Mouse (Mus musculus): ENCODE measurements around the gene Ms4a2. TPM values are rescaled to one million over a fixed set of nuclear protein-coding genes. Genes with fewer than 3 reads are reported as not detected.

The Ms4a2 gene
- not detected in 2 replicates for total RNA-seq (2021)
- long read RNA-seq, experiment 1, result 0 reads
- long read RNA-seq, experiment 2, result 0 reads

DNA sequence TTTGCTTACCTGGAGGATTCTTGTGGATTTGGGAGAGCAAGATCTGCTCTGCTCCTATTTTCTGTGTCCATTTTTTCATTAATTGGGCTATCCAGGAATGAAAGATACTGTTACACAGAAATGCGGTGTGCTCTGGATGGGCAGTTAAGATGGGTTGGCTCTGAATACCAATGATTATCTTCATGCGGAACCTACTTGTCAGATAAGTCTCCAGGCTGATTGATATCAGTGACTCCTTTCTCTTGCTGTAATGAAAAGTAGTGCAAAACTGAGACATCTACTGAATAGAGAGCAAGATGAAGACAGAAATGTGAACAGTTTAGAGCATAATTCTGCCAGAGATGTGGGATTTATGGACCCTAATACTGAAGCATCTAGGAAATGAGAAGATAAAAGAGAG lies at the start of gene Ms4a2:
Gene Ms4a2, minus strand, starts transcription at position 169 of the 400 bp plus-strand sequence.
- no peak for DNase-seq

DNA sequence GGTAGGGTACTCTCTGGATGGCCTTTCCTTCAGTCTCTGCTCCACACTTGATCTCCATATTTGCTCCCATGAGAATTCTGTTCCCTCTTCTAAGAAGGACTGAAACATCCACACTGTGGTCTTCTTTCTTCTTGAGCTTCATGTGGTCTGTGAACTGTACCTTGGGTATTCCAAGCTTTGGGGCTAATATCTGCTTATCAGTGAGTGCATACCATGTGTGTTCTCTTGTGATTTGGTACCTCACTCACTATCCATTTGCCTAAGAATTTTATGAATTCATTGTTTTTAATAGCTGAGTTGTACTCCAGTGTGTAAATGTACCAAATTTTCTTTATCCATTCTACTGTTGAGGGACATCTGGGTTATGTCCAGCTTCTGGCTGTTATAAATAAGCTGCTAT lies 38.0 kb upstream of the Ms4a2 start:
- no peak for DNase-seq

GRCm38 (mm10) chr19:11660459-11660858 lies 36.9 kb upstream of the Ms4a2 start, which contains the start of gene Oosp2:
TSS of gene Oosp2 (minus strand) at chr19:11660559.
- DNase-seq, result no peak

DNA sequence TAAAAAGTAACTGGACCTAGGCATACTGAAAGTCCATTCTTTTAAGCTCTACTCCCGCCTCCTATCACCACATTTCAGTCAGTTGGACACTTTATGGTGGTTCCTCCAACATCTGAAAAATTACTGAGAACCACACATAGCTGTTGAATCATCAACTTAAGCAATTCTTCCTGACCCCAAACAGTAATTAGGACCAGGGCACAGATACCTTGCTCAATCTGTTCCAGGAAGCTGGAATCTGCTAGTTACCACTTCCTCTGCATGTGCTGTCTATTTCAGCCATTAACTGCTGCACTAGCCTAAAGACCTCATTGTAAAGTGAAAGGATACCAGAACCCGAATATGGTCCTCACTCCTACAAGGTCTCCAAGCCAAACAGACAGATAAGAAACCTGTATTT lies 35.6 kb upstream of the Ms4a2 start:
- no peak for DNase-seq

DNA sequence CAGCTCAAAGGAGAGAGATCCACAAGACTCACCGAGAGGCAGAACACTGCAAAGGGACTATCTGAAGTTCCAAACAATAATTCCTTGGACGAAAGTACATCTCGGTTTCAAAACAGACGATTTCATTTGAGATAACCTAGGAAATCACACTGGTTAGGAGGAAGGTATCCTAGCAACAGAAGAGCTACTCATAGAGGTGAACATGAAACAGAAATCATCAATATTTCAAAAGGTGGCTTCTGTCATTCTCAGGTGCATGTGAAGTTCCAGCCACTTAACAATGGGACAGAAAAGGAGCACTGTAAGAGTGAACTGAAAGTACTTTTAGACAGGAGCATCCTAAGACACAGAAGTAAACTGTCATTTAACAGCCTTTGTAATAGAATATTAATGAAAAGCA lies 26.0 kb upstream of the Ms4a2 start:
- DNase-seq, result no peak

DNA sequence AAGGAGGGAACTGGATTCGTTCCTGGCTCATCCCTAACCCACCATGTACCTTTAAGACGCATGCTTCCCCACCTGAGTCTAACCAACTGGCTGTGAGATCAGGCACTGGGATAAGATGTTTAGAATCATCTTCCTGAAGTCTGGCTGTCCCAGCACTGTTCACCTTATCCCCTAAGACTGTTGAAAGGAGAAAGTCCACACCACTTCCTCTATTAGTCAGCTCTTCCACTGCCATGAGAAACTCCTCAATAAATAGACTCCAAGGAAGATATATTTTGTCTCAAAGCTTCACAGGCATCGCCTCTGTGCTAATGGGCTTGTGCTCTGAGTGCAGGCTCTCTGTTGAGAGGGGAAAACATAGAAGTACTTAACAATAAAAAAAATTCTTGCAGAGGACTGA lies 22.6 kb upstream of the Ms4a2 start:
- no peak for DNase-seq

GRCm38 (mm10) chr19:11640732-11641131 lies 17.2 kb upstream of the Ms4a2 start, which contains the start of gene Ms4a3:
TSS of gene Ms4a3 (minus strand) at chr19:11640851.
- DNase-seq, result no peak

- DNase-seq, result no peak
Observed at GRCm38 (mm10) chr19:11639038-11639437, 15.5 kb upstream of the Ms4a2 start.

DNA sequence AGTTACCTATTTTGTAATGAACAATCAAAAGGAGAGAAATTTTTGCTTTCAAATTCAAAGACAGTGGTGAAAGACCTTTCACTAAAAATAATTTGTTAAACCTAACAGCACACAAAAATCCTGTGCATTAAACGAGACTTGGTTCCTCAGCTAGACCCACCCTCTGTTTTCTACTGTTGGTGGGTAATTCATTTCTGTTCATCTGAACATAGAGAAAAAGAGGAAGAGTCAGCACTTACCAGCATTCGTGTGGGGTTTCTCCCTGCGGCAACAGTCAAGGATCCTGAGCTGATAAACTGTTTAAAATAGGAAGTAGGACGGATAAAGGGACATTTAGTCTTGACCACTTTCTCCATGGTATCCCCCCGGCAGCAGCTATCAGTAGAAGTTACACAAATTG lies 12.1 kb upstream of the Ms4a2 start:
- DNase-seq, result no peak

GRCm38 (mm10) chr19:11634330-11634729 lies 10.8 kb upstream of the Ms4a2 start:
- DNase-seq, result no peak

- no peak for DNase-seq
Observed at GRCm38 (mm10) chr19:11633732-11634131, 10.2 kb upstream of the Ms4a2 start.

GRCm38 (mm10) chr19:11625231-11625630 lies 1.7 kb upstream of the Ms4a2 start:
- no peak for DNase-seq

DNA sequence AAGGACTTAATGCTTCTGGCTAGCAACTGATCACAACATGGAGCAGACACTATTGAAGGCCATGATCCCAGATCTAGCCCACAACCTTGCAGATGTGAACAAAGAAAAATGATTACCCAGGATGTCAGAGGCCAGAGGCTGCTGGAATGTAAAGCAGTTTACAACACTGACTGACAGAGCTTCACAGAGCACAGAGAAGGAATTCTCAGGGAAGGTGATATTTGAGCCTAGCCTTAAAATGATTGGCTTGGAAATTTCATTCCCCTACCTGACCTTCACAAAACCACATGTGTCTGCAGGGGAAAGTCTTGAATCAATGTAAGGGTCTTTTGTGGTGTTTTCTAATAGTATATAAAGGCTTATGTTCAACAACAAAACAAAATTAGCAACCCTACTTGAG lies 1.3 kb upstream of the Ms4a2 start:
- no peak for DNase-seq

- no peak for DNase-seq
Observed at GRCm38 (mm10) chr19:11617983-11618382, 5.5 kb downstream of the Ms4a2 start.

DNA sequence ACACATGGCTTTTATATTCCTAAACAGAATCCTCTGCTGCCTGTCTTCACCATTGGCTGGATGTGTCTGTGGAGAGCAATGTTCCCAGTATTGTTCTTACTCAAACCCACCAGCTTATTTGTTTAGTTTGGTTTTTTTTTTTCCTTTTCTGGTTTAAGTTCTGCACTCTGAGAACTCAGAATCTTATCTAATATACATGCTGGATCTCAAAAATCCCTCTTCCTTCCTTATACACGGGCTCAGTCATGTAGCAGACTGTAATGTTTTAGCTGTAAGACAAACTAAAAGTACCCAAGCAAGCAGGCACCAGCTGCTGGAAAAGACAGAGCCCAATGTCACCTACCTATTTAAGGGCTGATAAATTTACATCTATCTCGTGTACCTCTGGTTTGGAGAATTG lies 8.7 kb downstream of the Ms4a2 start:
- DNase-seq, result no peak

- DNase-seq, result no peak
Observed at GRCm38 (mm10) chr19:11613776-11614443, 9.6 kb downstream of the Ms4a2 start.

DNA sequence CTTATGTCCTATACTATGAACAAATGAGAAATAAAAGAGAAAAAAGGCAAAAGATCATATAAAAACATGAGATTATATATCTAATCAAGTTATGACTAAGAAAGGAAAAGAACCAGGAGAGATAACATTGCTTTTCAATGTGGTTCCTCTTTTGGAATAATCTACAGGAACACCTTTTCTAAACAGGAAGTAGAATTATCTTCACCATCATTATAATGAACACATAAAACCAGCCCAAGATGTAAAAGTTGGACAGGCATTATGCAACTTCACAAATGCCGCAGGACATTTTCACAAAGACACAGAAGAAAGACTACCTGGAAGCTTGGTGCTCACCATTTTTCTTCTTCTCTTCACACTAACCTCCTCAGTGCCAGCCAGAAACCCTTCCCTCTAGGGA lies 10.4 kb downstream of the Ms4a2 start:
- no peak for DNase-seq

- no peak for DNase-seq
Observed at GRCm38 (mm10) chr19:11612293-11612692, 11.2 kb downstream of the Ms4a2 start.

DNA sequence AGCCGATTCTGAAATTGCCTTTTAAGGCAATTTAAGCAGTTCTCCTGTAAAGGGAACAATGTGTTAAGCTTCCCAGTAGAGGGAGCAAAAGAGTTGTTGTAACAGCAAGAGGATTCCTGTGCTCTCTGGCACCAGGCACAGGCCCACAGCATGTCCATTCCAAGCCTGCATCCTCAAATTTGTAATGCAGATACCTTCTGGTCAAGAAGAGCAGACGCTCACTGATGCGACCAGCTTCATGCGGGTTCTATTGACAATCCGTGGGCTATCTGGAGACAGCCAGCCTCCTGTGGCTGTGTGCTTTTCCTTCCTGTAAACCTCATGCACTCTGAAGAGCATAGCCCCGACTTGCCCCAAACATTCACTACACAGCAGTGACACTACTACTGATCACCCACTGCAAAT lies 12.0 kb downstream of the Ms4a2 start:
- peak; percentile 55 for DNase-seq

DNA sequence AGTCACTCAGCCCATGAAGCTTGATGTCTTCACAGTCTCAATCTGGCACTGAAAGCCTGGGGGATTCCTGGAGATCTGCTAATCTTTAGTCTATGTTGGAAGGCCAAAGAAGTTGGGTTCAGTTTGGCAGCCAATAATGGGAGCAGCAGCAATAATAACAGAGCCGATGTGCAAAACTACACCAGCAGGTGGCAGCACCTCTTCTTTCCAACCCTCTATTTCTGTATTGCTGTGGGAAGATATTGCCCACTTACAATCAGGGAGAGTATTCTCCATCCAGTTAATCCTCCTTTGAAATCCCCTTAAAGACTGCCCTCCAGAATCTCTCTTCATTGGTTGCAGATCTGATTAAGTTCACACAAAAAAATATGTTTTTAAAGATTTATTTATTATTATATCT lies 15.3 kb downstream of the Ms4a2 start:
- peak; percentile 56 for DNase-seq

DNA sequence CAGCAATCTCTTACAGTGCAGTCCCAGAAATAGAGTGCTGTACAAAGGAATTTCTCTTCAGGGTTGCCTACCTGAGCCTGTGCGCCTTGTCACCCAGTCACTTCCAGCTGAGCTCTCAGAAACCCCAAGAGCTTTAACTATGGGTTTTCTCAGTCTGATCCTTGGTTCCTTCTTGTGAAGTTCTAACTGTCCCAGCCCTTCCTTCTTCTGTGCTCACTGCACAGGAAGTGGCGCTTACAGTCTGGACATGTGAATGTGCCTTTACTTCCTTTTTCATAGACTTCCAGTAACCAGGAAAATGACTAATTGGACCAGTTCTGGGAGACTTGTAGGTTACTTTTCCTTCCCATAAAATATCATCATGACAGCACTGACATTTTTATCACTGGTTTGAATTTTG lies 18.9 kb downstream of the Ms4a2 start, which contains the start of gene Ms4a6d:
Gene Ms4a6d, minus strand, starts transcription at position 247 of the 400 bp plus-strand sequence.
- no peak for DNase-seq

DNA sequence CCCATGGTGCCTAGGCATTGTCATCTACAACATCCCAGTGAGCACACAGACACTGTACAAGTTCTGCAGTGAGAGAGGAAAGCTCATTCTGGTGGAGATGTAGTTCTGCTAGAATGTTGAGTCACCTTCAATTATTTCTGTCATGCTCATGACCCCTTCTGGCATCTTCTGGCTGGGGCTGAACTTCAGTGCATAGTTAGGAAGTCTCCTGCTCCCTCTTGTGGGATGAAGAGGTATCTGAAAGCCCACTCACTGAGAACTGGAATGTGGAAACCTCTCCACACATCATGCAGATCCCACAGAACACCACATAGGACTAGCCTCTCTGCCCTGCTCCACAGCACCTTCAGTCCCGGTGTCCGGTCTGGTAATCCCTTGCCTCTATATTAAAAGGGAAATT lies 21.5 kb downstream of the Ms4a2 start:
- peak; percentile 45 for DNase-seq

DNA sequence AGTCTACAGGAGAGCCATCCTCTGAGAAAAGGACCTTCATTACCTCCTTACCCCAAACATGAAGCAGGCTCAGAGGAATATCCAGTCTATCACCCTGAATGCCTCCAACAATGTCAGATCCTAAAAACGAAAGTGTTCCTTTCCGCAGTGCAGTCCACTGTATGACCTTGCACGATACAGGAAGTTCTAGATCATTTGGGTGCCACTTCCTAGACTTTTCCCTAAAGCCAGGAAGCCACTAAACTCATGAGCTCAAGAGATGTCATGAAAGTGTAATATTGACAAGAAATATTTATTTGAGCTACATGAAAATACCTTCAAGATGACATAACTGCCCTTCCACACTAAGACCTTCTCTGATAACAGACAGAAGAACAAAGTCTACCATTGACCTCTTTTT lies 22.2 kb downstream of the Ms4a2 start:
- no peak for DNase-seq

DNA sequence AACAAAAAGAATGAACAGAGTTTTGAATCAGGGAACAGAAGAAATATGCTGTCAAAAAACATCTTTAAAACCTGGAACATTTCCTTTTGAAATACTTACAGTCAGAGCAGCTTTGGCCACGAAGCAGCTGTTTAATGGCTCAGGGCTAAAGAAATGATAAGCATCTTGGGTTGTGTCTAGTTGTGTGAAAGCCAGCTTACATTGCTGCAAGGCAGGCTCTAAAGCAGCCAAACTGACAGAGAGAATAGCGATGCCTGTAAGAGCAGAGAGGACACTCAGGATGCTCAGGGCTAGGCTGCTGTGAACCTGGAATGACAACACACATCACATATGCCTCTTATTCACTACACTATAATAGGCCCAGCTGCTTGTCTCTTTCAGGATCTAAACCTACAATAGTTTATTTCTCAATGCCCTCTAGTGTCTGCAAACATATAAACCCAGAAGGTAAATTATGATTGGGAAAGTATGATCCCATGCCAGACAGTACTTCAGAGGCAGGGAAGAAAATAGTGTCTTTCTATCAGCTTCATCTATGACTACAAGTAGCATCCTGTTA lies 33.5 kb downstream of the Ms4a2 start:
- no peak for DNase-seq
